11 mouse cellular contexts compared by ENCODE assay signal in genomic region chr14:32465889-32466288, GRCm38 (mm10). TPM values are rescaled to one million over a fixed set of nuclear protein-coding genes. Genes with fewer than 3 reads are reported as not detected.
DNase-seq lines count a peak whose midpoint lies in the region; ATAC-seq and TF ChIP-seq lines count a peak whose summit lies in the region.
"Had no signal": no experiment of that assay in that cellular context is flagged by ENCODE, and none has a peak within 500 bp of the region (broad histone marks: within the 10 kb centered on the region; RNA-seq: fewer than 3 reads in every experiment).

Gene Chat (minus strand): TSS chr14:32465989.

- peak within 1 kb of the TSS; percentile 45 for H3K4me2 ChIP-seq in lung, embryonic 16.5 days (ENCODE audit: low read depth, low read length)
- peak within 1 kb of the TSS; percentile 65 for H3K4me2 ChIP-seq in forebrain, embryonic 16.5 days (ENCODE audit: low read length)
- peak within 1 kb of the TSS; percentile 74 for H3K4me2 ChIP-seq in limb, embryonic 13.5 days (replicated peaks)
- H3K4me2 ChIP-seq in stomach, postnatal 0 days (replicated peaks; ENCODE audit: low read depth) = peak within 1 kb of the TSS; percentile 38

- intact Hi-C loops in left cerebral cortex, postnatal 36 days (cut with DNase I) = no loop called here

- H3K27ac ChIP-seq in lung, embryonic 16.5 days (ENCODE audit: low read length) = no peak within 1 kb of the TSS
- no peak within 1 kb of the TSS for H3K27ac ChIP-seq in forebrain, embryonic 16.5 days (ENCODE audit: low read length)
- no peak within 1 kb of the TSS for H3K27ac ChIP-seq in limb, embryonic 13.5 days
- H3K27ac ChIP-seq in stomach, postnatal 0 days (replicated peaks) = no peak within 1 kb of the TSS

- H3K4me1 ChIP-seq in lung, embryonic 16.5 days (replicated peaks; ENCODE audit: control insufficient read depth, insufficient read depth, low read length) = no peaks in the 10 kb centered on the region; the same call in 1 of the 2 replicates
- H3K4me1 ChIP-seq in forebrain, embryonic 16.5 days (replicated peaks; ENCODE audit: control insufficient read depth, insufficient read depth, low read length) = peaks cover 16% of the 10 kb centered on the region
- peaks cover 27% of the 10 kb centered on the region for H3K4me1 ChIP-seq in limb, embryonic 13.5 days
- H3K4me1 ChIP-seq in stomach, postnatal 0 days (replicated peaks; ENCODE audit: control insufficient read depth, insufficient read depth) = no peaks in the 10 kb centered on the region

- H3K9ac ChIP-seq in lung, embryonic 16.5 days (ENCODE audit: low read length) = no peak within 1 kb of the TSS
- H3K9ac ChIP-seq in forebrain, embryonic 16.5 days (replicated peaks; ENCODE audit: low read depth, low read length) = peak within 1 kb of the TSS; percentile 44
- no peak within 1 kb of the TSS for H3K9ac ChIP-seq in limb, embryonic 13.5 days
- no peak within 1 kb of the TSS for H3K9ac ChIP-seq in stomach, postnatal 0 days (ENCODE audit: low read length)

- H3K9me3 ChIP-seq in lung, embryonic 16.5 days (ENCODE audit: control insufficient read depth, low read length) = no peaks in the 10 kb centered on the region
- H3K9me3 ChIP-seq in forebrain, embryonic 16.5 days (ENCODE audit: control insufficient read depth, low read length) = no peaks in the 10 kb centered on the region
- H3K9me3 ChIP-seq in limb, embryonic 13.5 days = no peaks in the 10 kb centered on the region
- no peaks in the 10 kb centered on the region for H3K9me3 ChIP-seq in stomach, postnatal 0 days (ENCODE audit: control insufficient read depth, low read length)

- no peak for TF ChIP-seq CTCF in stomach, postnatal 0 days (IDR thresholded peaks at IDR 0.05; ENCODE audit: low read depth)

- H3K4me3 ChIP-seq in lung, embryonic 16.5 days (ENCODE audit: low read length) = peak within 1 kb of the TSS; percentile 30
- peak within 1 kb of the TSS; percentile 45 for H3K4me3 ChIP-seq in forebrain, embryonic 16.5 days (replicated peaks; ENCODE audit: low read length)
- peak within 1 kb of the TSS; percentile 44 for H3K4me3 ChIP-seq in limb, embryonic 13.5 days
- peak within 1 kb of the TSS; percentile 27 for H3K4me3 ChIP-seq in stomach, postnatal 0 days (ENCODE audit: low read depth, low read length)

- no peaks in the 10 kb centered on the region for H3K36me3 ChIP-seq in lung, embryonic 16.5 days (ENCODE audit: control insufficient read depth, insufficient read depth, low read length)
- H3K36me3 ChIP-seq in forebrain, embryonic 16.5 days (ENCODE audit: control insufficient read depth, insufficient read depth) = no peaks in the 10 kb centered on the region
- H3K36me3 ChIP-seq in limb, embryonic 13.5 days = no peaks in the 10 kb centered on the region
- H3K36me3 ChIP-seq in stomach, postnatal 0 days (ENCODE audit: control insufficient read depth, insufficient read depth, low read length) = no peaks in the 10 kb centered on the region

- ATAC-seq in lung, embryonic 16.5 days (ENCODE audit: low read depth) = no peak
- no peak for ATAC-seq in forebrain, embryonic 16.5 days
- no peak for ATAC-seq in limb, embryonic 13.5 days (ENCODE audit: low FRiP score, low read depth)
- no peak for ATAC-seq in stomach, postnatal 0 days (ENCODE audit: low FRiP score, low TSS enrichment)
- ATAC-seq: inflammation-experienced regulatory T-cells, adult 6 months; Patski had no signal

- no peak for TF ChIP-seq EP300 in stomach, postnatal 0 days (optimal IDR thresholded peaks at IDR 0.05)

- H3K27me3 ChIP-seq in lung, embryonic 16.5 days (ENCODE audit: control insufficient read depth, insufficient read depth, low read depth, low read length) = peaks cover 66% of the 10 kb centered on the region
- H3K27me3 ChIP-seq in forebrain, embryonic 16.5 days (replicated peaks; ENCODE audit: control insufficient read depth, insufficient read depth, low read length) = peaks cover 64% of the 10 kb centered on the region
- H3K27me3 ChIP-seq in limb, embryonic 13.5 days = peaks cover 81% of the 10 kb centered on the region
- H3K27me3 ChIP-seq in stomach, postnatal 0 days (ENCODE audit: control insufficient read depth, insufficient read depth, low read length) = peaks cover 27% of the 10 kb centered on the region

- 12% methylated on average over 13 of the region's 13 CpGs for WGBS in lung, embryonic 16.5 days
- WGBS in forebrain, embryonic 16.5 days = 14% methylated on average over 13 of the region's 13 CpGs
- WGBS in limb, embryonic 13.5 days = 13% methylated on average over 13 of the region's 13 CpGs
- 17% methylated on average over 13 of the region's 13 CpGs for WGBS in stomach, postnatal 0 days

- no peak for DNase-seq in lung, postnatal 10 days
- no peak for DNase-seq in stomach, postnatal 0 days (ENCODE audit: low spot score)
- no peak for DNase-seq in MN1 (ENCODE audit: low spot score)
- DNase-seq in left cerebral cortex, postnatal 36 days (ENCODE audit: low spot score in 2 of 2) = no peak
- DNase-seq: thymus, adult 2 months had no signal

RNA-seq across cellular contexts. Expression of gene Chat, which starts in this region (rescaled TPM):
- polyA plus RNA-seq in lung, embryonic 16.5 days (2015; fragmentation: Nextera tagmentation; extraction: Ambion mirVana) = 0.08 TPM in 1 of 2 replicates, not detected in the other
- 0.09 and 0.77 TPM in 2 replicates for polyA plus RNA-seq in forebrain, embryonic 16.5 days (2015; fragmentation: Nextera tagmentation; extraction: Ambion mirVana)
- not detected in 2 replicates for polyA plus RNA-seq in limb, embryonic 13.5 days (2015; fragmentation: Nextera tagmentation; extraction: Ambion mirVana)
- 0.17 and 0.30 TPM in 2 replicates for polyA plus RNA-seq in stomach, postnatal 0 days (2015; fragmentation: Nextera tagmentation; extraction: Ambion mirVana)
- total RNA-seq in left cerebral cortex, postnatal 36 days (2021) = 1 to 10 TPM in 1 of 2 experiments, under 1 TPM in 1; 0.81 to 2.3 TPM
- polyA plus RNA-seq: inflammation-experienced regulatory T-cells, adult 6 months; liver, embryonic 16.5 days; Patski had no signal
